21 mouse cellular contexts compared by ENCODE assay signal in the genomic region with DNA sequence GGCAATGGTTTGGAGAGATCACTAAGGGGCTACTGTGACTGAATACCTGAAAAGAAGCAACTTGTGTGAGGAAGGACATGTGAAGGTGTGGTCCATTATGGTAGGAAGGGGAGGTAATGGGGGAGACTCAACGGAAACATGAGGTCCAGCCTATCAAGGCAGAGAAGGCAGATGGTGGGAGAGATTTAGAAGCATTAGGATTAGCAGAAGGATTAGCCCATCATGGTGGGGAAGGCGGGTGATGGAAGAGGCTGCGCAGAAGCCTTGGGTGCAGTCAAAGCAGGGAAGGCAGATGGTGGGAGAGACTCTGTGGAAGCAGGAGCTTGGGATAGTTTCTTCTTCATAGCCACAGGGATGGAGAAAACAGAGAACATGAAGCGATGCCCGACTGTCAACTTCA. TPM values are rescaled to one million over a fixed set of nuclear protein-coding genes. Genes with fewer than 3 reads are reported as not detected.
A peak's percentile ranks its signal among the peaks of the same experiment; 100 is the strongest.
DNase-seq lines count a peak whose midpoint lies in the region; ATAC-seq lines count a peak whose summit lies in the region.
"Had no signal": no experiment of that assay in that cellular context is flagged by ENCODE, and none has a peak within 500 bp of the region (broad histone marks: within the 10 kb centered on the region; RNA-seq: fewer than 3 reads in every experiment).

No protein-coding gene starts in this region.

- WGBS in heart, embryonic 12.5 days = 83% methylated on average over 5 of the region's 5 CpGs

- ATAC-seq in heart, embryonic 12.5 days (ENCODE audit: insufficient number of reproducible peaks, low FRiP score) = no peak
- ATAC-seq: activated CD4-positive, CD25-positive, alpha-beta regulatory T cell, adult 4 months; CD4-positive, CD25-positive, alpha-beta regulatory T cell, adult 4 months; Patski had no signal

- no peaks in the 10 kb centered on the region for H3K36me3 ChIP-seq in heart, embryonic 12.5 days
- H3K36me3 ChIP-seq: G1E had no signal

- no peak overlapping the region for H3K4me2 ChIP-seq in heart, embryonic 12.5 days

- H3K27me3 ChIP-seq in heart, embryonic 12.5 days (replicated peaks) = peaks cover 13% of the 10 kb centered on the region
- H3K27me3 ChIP-seq: CH12.LX, Patski had no signal

- DNase-seq in heart, adult 11 months = peak; percentile 29
- peak; percentile 64 for DNase-seq in retina, postnatal 1 day
- DNase-seq in retina, embryonic 14.5 days (ENCODE audit: low spot score) = no peak
- peak; percentile 53 for DNase-seq in retina, postnatal 7 days (ENCODE audit: low read depth, low spot score)
- no peak for DNase-seq in frontal cortex, postnatal 36 days (ENCODE audit: low spot score in 2 of 2)
- DNase-seq: adrenal gland, adult 2 months; adrenal gland, adult 8-10 months; adrenal gland, postnatal 10 days; adrenal gland, postnatal 14 days; adrenal gland, postnatal 25 days; adrenal gland, postnatal 36 days; B cell, adult 2 months; cerebellum, adult 11 months; cerebellum, adult 11-12 months; cerebellum, adult 18-20 months had no signal

- H3K27ac ChIP-seq in heart, embryonic 12.5 days (ENCODE audit: poor library complexity, severe bottlenecking) = no peak overlapping the region

- H3K4me3 ChIP-seq in heart, embryonic 12.5 days = no peak overlapping the region

- H3K9ac ChIP-seq in heart, embryonic 12.5 days = no peak overlapping the region

- no peaks in the 10 kb centered on the region for H3K4me1 ChIP-seq in heart, embryonic 12.5 days (replicated peaks)

- no peaks in the 10 kb centered on the region for H3K9me3 ChIP-seq in heart, embryonic 12.5 days (replicated peaks)
- H3K9me3 ChIP-seq: G1E had no signal

RNA-seq across cellular contexts. Expression of gene Mboat1, which starts 5.7 kb away (rescaled TPM):
- polyA plus RNA-seq in heart, embryonic 12.5 days (2016; fragmentation: Nextera tagmentation; extraction: Ambion mirVana) = 2.6 and 3.2 TPM in 2 replicates
- polyA plus RNA-seq: G1E had no signal

Comparison
In these comparisons a context has a peak if more than half of its experiments do, and no peak if none do; other contexts are left out.
1. DNase-seq: peak in heart, adult 11 months (single experiment), retina, postnatal 1 day (single experiment) and retina, postnatal 7 days (single experiment); none in retina, embryonic 14.5 days (single experiment) and frontal cortex, postnatal 36 days (0 of 2).